Mouse (Mus musculus): Measurements from ENCODE around the gene Dmbx1.

The Dmbx1 gene

GRCm38 (mm10) chr4:115885846-115886245 lies 53.9 kb downstream of the Dmbx1 start:
- no peak for DNase-seq

GRCm38 (mm10) chr4:115884022-115884421 lies 55.7 kb downstream of the Dmbx1 start, which contains the start of gene Kncn:
Gene Kncn, plus strand, starts transcription at chr4:115884400.
- DNase-seq: no peak

GRCm38 (mm10) chr4:115882195-115882594 lies 57.5 kb downstream of the Dmbx1 start:
- DNase-seq: no peak

GRCm38 (mm10) chr4:115881183-115881582 lies 58.5 kb downstream of the Dmbx1 start:
- no peak for DNase-seq

GRCm38 (mm10) chr4:115878828-115879227 lies 60.9 kb downstream of the Dmbx1 start:
- DNase-seq: no peak

GRCm38 (mm10) chr4:115878216-115878678 lies 61.5 kb downstream of the Dmbx1 start:
- DNase-seq: peak; percentile 19

GRCm38 (mm10) chr4:115873231-115873630 lies 66.5 kb downstream of the Dmbx1 start:
- no peak for DNase-seq

GRCm38 (mm10) chr4:115869512-115870210 lies 70.1 kb downstream of the Dmbx1 start:
- no peak for DNase-seq
